Mouse (Mus musculus) gastrocnemius, postnatal 4 days (tissue): ENCODE results near the gene Ptgfr. TPM values are rescaled to one million over a fixed set of nuclear protein-coding genes. Genes with fewer than 3 reads are reported as not detected.

Experiments
- DNase-seq, 2 experiments: peaks; one replicate each; pipeline ENCODE4 v3.0.0; 2021 to 2022; ENCODE audit warnings: low spot score in 2 of 2, mixed read lengths in 2 of 2
- total RNA-seq, 2 experiments: library from RNA; stranded (reverse); gene quantifications; 2 replicates each; pipeline ENCODE4 v1.2.3; 2021

Gene Ptgfr
- total RNA-seq, 2 experiments from 2014 or later = 1.7 to 3.6 TPM

DNA sequence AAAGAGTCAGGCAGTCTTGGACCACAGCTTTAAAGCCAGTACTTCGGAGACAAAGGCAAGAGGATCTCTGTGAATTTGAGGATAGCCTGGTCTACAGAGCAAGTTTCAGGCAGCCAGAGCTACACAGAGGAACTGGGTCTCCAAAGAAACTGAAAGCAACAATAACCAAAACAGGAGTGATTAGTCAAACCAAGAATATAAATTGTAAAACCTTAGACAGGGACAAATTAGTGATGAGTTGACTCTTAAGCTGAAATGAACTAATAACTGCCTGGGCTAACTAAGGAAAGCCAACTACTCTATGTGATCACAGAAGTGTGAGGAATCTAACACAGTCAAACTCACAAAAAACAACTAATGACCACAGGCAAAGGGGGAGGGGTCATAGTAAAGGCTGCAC is 88.9 kb downstream of the Ptgfr start:
- no peak for DNase-seq

Other genes starting within 250 kb of the Ptgfr start
- gene Ifi44, start 87.7 kb downstream of the Ptgfr start, total RNA-seq = under 1 TPM; 0.12 to 0.29 TPM
- gene Ifi44l, start 74.7 kb downstream of the Ptgfr start, total RNA-seq = not detected